Mouse (Mus musculus): ENCODE measurements around the gene Spdye4c.

DNA sequence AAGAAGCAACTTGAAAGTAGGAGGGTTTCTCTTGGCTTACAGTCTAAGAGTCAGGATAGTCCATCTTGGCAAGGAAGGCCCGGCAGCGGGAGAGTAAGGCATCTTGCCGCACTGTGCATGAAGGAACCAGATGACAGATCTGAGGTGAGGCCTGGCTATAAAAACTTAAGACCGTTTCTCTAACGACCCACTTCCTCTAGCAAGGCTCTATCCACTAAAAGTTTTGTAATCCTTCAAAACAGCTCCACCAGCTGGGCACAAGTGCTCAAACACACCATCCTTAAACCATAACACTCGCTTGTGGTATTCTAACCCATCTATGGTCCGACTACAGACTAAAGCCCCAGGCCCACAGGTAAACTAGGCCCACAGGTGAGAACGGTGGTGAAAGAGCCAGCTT lies 47.5 kb upstream of the Spdye4c start:
- TF ChIP-seq CTCF (IDR thresholded peaks at IDR 0.05; ENCODE audit: low read depth) (no peak), EP300 (IDR thresholded peaks at IDR 0.05; ENCODE audit: low read depth) (no peak)
